Comparison of ENCODE assay signal across 8 mouse cellular contexts in the genomic region with DNA sequence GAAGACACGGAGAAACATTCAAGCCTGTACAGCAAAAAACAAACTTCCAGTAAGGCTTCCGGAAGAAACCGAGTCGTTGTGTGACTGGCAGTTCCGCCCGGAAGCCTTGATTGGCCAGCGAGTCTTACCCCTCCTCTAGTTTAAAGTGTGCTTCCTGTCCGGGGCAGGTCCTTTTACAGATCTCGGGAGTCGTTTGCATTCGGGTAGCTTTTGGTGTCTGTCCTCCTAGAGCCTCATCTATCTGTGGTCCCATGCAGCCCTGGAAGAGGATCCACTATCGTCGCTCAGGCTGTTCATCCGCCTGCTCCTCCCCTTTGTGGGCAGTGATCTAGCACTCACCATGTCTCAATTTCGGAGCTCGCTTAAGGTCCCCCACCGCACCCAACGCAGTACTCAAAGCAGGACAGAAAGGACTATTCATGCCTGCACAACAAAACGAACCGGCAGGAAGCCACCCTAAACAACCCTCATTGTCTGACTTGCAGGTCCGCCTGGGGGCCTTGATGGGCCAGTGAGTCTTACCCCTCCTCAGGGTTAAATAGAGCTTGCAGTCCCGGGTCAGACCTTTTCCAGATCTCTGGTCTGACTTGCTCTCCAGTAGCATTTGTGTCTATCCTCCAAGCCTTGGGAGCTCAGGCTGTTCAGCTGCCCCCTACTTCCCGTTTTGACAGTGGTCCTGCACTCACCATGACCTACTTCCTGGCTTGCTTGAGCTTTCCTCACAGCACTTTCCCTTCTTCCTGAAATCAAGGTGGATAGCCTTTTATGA. TPM values are rescaled to one million over a fixed set of nuclear protein-coding genes. Genes with fewer than 3 reads are reported as not detected.
DNase-seq lines count a peak whose midpoint lies in the region; ATAC-seq lines count a peak whose summit lies in the region.

A gene (minus strand): TSS at position 82 of the 769 bp plus-strand sequence.

- H3K9ac ChIP-seq in lung, embryonic 16.5 days (ENCODE audit: low read length) = peak within 1 kb of the TSS; percentile 85

- under 1% methylated on average over 23 of the region's 23 CpGs for WGBS in lung, embryonic 16.5 days

- H3K9me3 ChIP-seq in lung, embryonic 16.5 days (ENCODE audit: control insufficient read depth, low read length) = no peaks in the 10 kb centered on the region

- H3K4me3 ChIP-seq in lung, embryonic 16.5 days (ENCODE audit: low read length) = peak within 1 kb of the TSS; percentile 63

- H3K27me3 ChIP-seq in lung, embryonic 16.5 days (ENCODE audit: control insufficient read depth, insufficient read depth, low read depth, low read length) = no peaks in the 10 kb centered on the region

- DNase-seq in MEL-GATA-1-ER (ENCODE audit: extremely low read depth, low read depth) = peak; percentile 83
- peak; percentile 55 for DNase-seq in cerebellum, adult 8-10 months
- peak; percentile 65 for DNase-seq in forelimb bud, embryonic 11.5 days (ENCODE audit: low read depth, low spot score)
- DNase-seq in layer of hippocampus, adult 9-10 months (ENCODE audit: low spot score) = peak; percentile 26
- DNase-seq in ovary, postnatal 10 days (ENCODE audit: low spot score) = peak; percentile 10
- peak; percentile 75 to 76 for DNase-seq in thymus, postnatal 10 days (ENCODE audit: low spot score in 2 of 2)

- H3K4me2 ChIP-seq in lung, embryonic 16.5 days (ENCODE audit: low read depth, low read length) = peak within 1 kb of the TSS; percentile 91

- ATAC-seq in hematopoietic stem cell, adult 5-6 weeks (replicated peaks in 1 of 2; ENCODE audit: insufficient read depth in 1 of 2, low FRiP score in 2 of 2, low TSS enrichment in 1 of 2, low read depth in 1 of 2, poor library complexity in 2 of 2, severe bottlenecking in 2 of 2) = peak; percentile 99
- peak; percentile 98 for ATAC-seq in lung, embryonic 16.5 days (ENCODE audit: low read depth)

- H3K4me1 ChIP-seq in lung, embryonic 16.5 days (replicated peaks; ENCODE audit: control insufficient read depth, insufficient read depth, low read length) = no peaks in the 10 kb centered on the region

- H3K27ac ChIP-seq in lung, embryonic 16.5 days (ENCODE audit: low read length) = peak within 1 kb of the TSS; percentile 87

- H3K36me3 ChIP-seq in lung, embryonic 16.5 days (ENCODE audit: control insufficient read depth, insufficient read depth, low read length) = no peaks in the 10 kb centered on the region

RNA-seq across cellular contexts. Expression of the gene that starts here (rescaled TPM):
- total RNA-seq in hematopoietic stem cell, adult 5-6 weeks (2017) = 8.1 and 13.9 TPM in 2 replicates
- polyA plus RNA-seq in lung, embryonic 16.5 days (2015; fragmentation: Nextera tagmentation; extraction: Ambion mirVana) = 23.7 TPM in 2 replicates

Comparison
In these comparisons a context has a peak if more than half of its experiments do, and no peak if none do; other contexts are left out.
1. Peak in every context shown above with its lines: DNase-seq, ATAC-seq, H3K4me3 ChIP-seq and H3K27ac ChIP-seq.
2. DNase-seq: peak in every context shown above with its lines; median percentile 83 in MEL-GATA-1-ER; 76 in thymus, postnatal 10 days; 65 in forelimb bud, embryonic 11.5 days; 55 in cerebellum, adult 8-10 months; 26 in layer of hippocampus, adult 9-10 months; 10 in ovary, postnatal 10 days.